Mouse (Mus musculus) urinary bladder, adult 2 months (tissue): ENCODE results near the gene Map3k3. TPM values are rescaled to one million over a fixed set of nuclear protein-coding genes. Genes with fewer than 3 reads are reported as not detected.
A peak's percentile ranks its signal among the peaks of the same experiment; 100 is the strongest.
"Not testable (repeated sequence)": the region's sequence is repeated elsewhere in the genome, so short reads cannot be mapped to it uniquely, and the experiment has no call there.

ENCODE experiments used
- DNase-seq: peaks from one replicate; pipeline ENCODE4 v3.0.0; 2022; ENCODE audit warnings: low spot score
- polyA plus RNA-seq: library from polyadenylated mRNA; depleted of rRNA; stranded (reverse); fragments of >200 nt; gene quantifications from 2 replicates; pipeline ENCODE4 v1.2.3, GENCODE M21; 2012; rRNA removed

Gene Map3k3
- polyA plus RNA-seq, 1 experiment, result 39.1 TPM

- no peak for DNase-seq
Measured at GRCm38 (mm10) chr11:106192241-106192640, 107.8 kb downstream of the Map3k3 start.

GRCm38 (mm10) chr11:106192657-106193370, 108.4 kb downstream of the Map3k3 start:
- DNase-seq, result no peak

GRCm38 (mm10) chr11:106193371-106194154, 109.2 kb downstream of the Map3k3 start:
- DNase-seq, result peak; percentile 85

- DNase-seq, result no peak
Measured at GRCm38 (mm10) chr11:106194155-106194541, 109.7 kb downstream of the Map3k3 start.

- DNase-seq, result no peak
Measured at GRCm38 (mm10) chr11:106194891-106195290, 110.5 kb downstream of the Map3k3 start.

- DNase-seq, result no peak
Measured at GRCm38 (mm10) chr11:106195341-106195740, 110.9 kb downstream of the Map3k3 start.

- DNase-seq, result no peak
Measured at GRCm38 (mm10) chr11:106198277-106198676, 113.9 kb downstream of the Map3k3 start.

GRCm38 (mm10) chr11:106199997-106200396, 115.6 kb downstream of the Map3k3 start:
- DNase-seq, result not testable (repeated sequence)

- no peak for DNase-seq
Measured at GRCm38 (mm10) chr11:106200756-106201155, 116.3 kb downstream of the Map3k3 start.

GRCm38 (mm10) chr11:106201337-106202122, 117.1 kb downstream of the Map3k3 start:
- no peak for DNase-seq

GRCm38 (mm10) chr11:106202123-106202465, 117.7 kb downstream of the Map3k3 start, which contains the start of gene Strada:
Gene Strada (minus strand): TSS chr11:106202168.
- DNase-seq, result no peak

Other genes with a start within 250 kb of the Map3k3 start
- gene Cyb561, start 131.3 kb upstream of the Map3k3 start, polyA plus RNA-seq, result 25.2 and 26.9 TPM in 2 replicates
- gene Ace, start 116.7 kb upstream of the Map3k3 start, polyA plus RNA-seq, result 13.6 and 16.5 TPM in 2 replicates
- gene Ace3, start 89.9 kb upstream of the Map3k3 start, polyA plus RNA-seq, result not detected in 2 replicates
- gene Kcnh6, start 76.5 kb upstream of the Map3k3 start, polyA plus RNA-seq, result 0.04 TPM in 2 replicates
- gene Dcaf7, start 47.7 kb upstream of the Map3k3 start, polyA plus RNA-seq, result 38.9 and 40.4 TPM in 2 replicates
- gene Taco1, start 18.6 kb upstream of the Map3k3 start, polyA plus RNA-seq, result 11.3 and 13.1 TPM in 2 replicates
- gene Gm10840, start 76.2 kb downstream of the Map3k3 start, polyA plus RNA-seq, result not detected in 2 replicates
- gene Limd2, start 76.2 kb downstream of the Map3k3 start, polyA plus RNA-seq, result 14.8 and 16.5 TPM in 2 replicates
- 27.1 and 29.6 TPM in 2 replicates for gene Strada, start 117.6 kb downstream of the Map3k3 start, polyA plus RNA-seq
- gene Ccdc47, start 131.7 kb downstream of the Map3k3 start, polyA plus RNA-seq, result 61.2 and 68.6 TPM in 2 replicates
- gene Ddx42, start 132.3 kb downstream of the Map3k3 start, polyA plus RNA-seq, result 29.2 and 34.3 TPM in 2 replicates
- 26.7 and 27.0 TPM in 2 replicates for gene Ftsj3, start 171.5 kb downstream of the Map3k3 start, polyA plus RNA-seq
- 152 and 156 TPM in 2 replicates for gene Psmc5, start 171.5 kb downstream of the Map3k3 start, polyA plus RNA-seq
- 105 and 110 TPM in 2 replicates for gene Smarcd2, start 188.4 kb downstream of the Map3k3 start, polyA plus RNA-seq
- 0.11 and 0.19 TPM in 2 replicates for gene Tcam1, start 192.1 kb downstream of the Map3k3 start, polyA plus RNA-seq
- not detected in 2 replicates for gene Gh, start 217.3 kb downstream of the Map3k3 start, polyA plus RNA-seq
- 1.3 and 1.7 TPM in 2 replicates for gene Cd79b, start 230.1 kb downstream of the Map3k3 start, polyA plus RNA-seq